Mouse (Mus musculus) layer of hippocampus, postnatal 25 days (tissue): ENCODE data around the gene Degs2. TPM values are rescaled to one million over a fixed set of nuclear protein-coding genes. Genes with fewer than 3 reads are reported as not detected.
"Not testable (repeated sequence)": the region's sequence is repeated elsewhere in the genome, so short reads cannot be mapped to it uniquely, and the experiment has no call there.

ENCODE experiments used
- DNase-seq, 2 experiments: peaks; one replicate each; pipeline ENCODE4 v3.0.0; 2022; ENCODE audit warnings: mixed read lengths in 2 of 2, low spot score in 1 of 2; ENCODE audit errors: extremely low spot score in 1 of 2
- total RNA-seq, 2 experiments: library from RNA; stranded (reverse); gene quantifications; 2 replicates each; pipeline ENCODE4 v1.2.3; 2021

Gene Degs2
- total RNA-seq: 1 to 10 TPM; 3.6 to 3.8 TPM

- no peak for DNase-seq
Measured at GRCm38 (mm10) chr12:108702185-108702584, at the start of gene Degs2. Gene Degs2 (minus strand): TSS chr12:108702315.

GRCm38 (mm10) chr12:108751790-108752189 lies 49.7 kb upstream of the Degs2 start:
- no peak for DNase-seq

GRCm38 (mm10) chr12:108750226-108750625 lies 48.1 kb upstream of the Degs2 start:
- DNase-seq: no peak

- no peak for DNase-seq
Measured at GRCm38 (mm10) chr12:108749454-108749853, 47.3 kb upstream of the Degs2 start.

GRCm38 (mm10) chr12:108749019-108749418 lies 46.9 kb upstream of the Degs2 start:
- no peak for DNase-seq

GRCm38 (mm10) chr12:108745990-108746389 lies 43.9 kb upstream of the Degs2 start:
- no peak for DNase-seq

- DNase-seq: no peak
Measured at GRCm38 (mm10) chr12:108742241-108742640, 40.1 kb upstream of the Degs2 start.

GRCm38 (mm10) chr12:108741472-108741871 lies 39.4 kb upstream of the Degs2 start:
- DNase-seq: no peak

- no peak for DNase-seq
Measured at GRCm38 (mm10) chr12:108738745-108739144, 36.6 kb upstream of the Degs2 start.

GRCm38 (mm10) chr12:108737838-108738237 lies 35.7 kb upstream of the Degs2 start:
- DNase-seq: no peak

- no peak for DNase-seq
Measured at GRCm38 (mm10) chr12:108734386-108734785, 32.3 kb upstream of the Degs2 start.

GRCm38 (mm10) chr12:108723841-108724240 lies 21.7 kb upstream of the Degs2 start:
- no peak for DNase-seq

GRCm38 (mm10) chr12:108722464-108722863 lies 20.3 kb upstream of the Degs2 start:
- DNase-seq: no peak

- no peak for DNase-seq
Measured at GRCm38 (mm10) chr12:108718485-108718884, 16.4 kb upstream of the Degs2 start.

GRCm38 (mm10) chr12:108715854-108716253 lies 13.7 kb upstream of the Degs2 start:
- no peak for DNase-seq

GRCm38 (mm10) chr12:108713972-108714371 lies 11.9 kb upstream of the Degs2 start:
- DNase-seq: not testable (repeated sequence)

GRCm38 (mm10) chr12:108712481-108712880 lies 10.4 kb upstream of the Degs2 start:
- no peak for DNase-seq

GRCm38 (mm10) chr12:108710861-108711615 lies 8.9 kb upstream of the Degs2 start:
- DNase-seq: no peak

GRCm38 (mm10) chr12:108709964-108710765 lies 8.1 kb upstream of the Degs2 start:
- DNase-seq: no peak

- DNase-seq: no peak
Measured at GRCm38 (mm10) chr12:108709386-108709785, 7.3 kb upstream of the Degs2 start.

GRCm38 (mm10) chr12:108706129-108706528 lies 4.0 kb upstream of the Degs2 start:
- no peak for DNase-seq

GRCm38 (mm10) chr12:108705486-108705885 lies 3.4 kb upstream of the Degs2 start:
- DNase-seq: no peak
